Mouse (Mus musculus): ENCODE data around the gene Epha4.

DNA sequence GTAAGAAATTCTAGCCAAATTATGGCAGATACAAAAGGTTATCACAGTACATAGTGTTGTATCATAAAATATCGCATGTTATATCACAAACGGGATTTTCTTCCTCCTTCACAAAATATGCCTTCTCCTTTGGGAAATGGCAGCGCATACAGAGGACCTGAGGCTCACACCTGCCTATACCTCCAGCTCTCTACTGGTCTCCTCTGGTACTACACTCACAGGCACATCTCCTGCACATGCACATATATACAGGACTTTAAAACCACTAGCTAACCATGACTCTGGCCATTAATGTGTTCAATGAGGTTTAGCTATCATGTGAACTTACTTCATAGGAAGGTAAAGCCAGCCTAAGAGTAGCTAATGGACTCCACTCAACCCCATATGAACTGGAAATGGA lies 81.7 kb downstream of the Epha4 start:
- TF ChIP-seq CTCF (conservative IDR thresholded peaks at IDR 0.05; ENCODE audit: insufficient read depth, insufficient read length, low read depth, low read length) (no peak), POLR2A (IDR thresholded peaks at IDR 0.05; ENCODE audit: low read depth, low read length) (no peak)
